Mouse (Mus musculus) T-helper 2 cell (primary cell): Measurements from ENCODE around the gene Brd9.
"Not testable (repeated sequence)": the region's sequence is repeated elsewhere in the genome, so short reads cannot be mapped to it uniquely, and the experiment has no call there.

Experiments used
- in situ Hi-C: fragments of 300-600 bp; cut with MboI, MseI; formaldehyde crosslinking; loops from one replicate; pipeline ENCODE4 v1.15.1; 2025; ENCODE audit warnings: high pct_unique_total_duplicates

Brd9 gene

GRCm38 (mm10) chr13:73990325-73990724, 52.7 kb downstream of the Brd9 start:
- in situ Hi-C loops: no loop called here

GRCm38 (mm10) chr13:73990761-73991160, 53.1 kb downstream of the Brd9 start:
- in situ Hi-C loops: no loop called here

GRCm38 (mm10) chr13:73991267-73991666, 53.7 kb downstream of the Brd9 start:
- in situ Hi-C loops: no loop called here

GRCm38 (mm10) chr13:73996456-73996855, 58.8 kb downstream of the Brd9 start:
- in situ Hi-C loops: no loop called here

- in situ Hi-C loops: no loop called here
These were observed 62.9 kb downstream of the Brd9 start for GRCm38 (mm10) chr13:74000519-74000918.

GRCm38 (mm10) chr13:74000961-74001360, 63.4 kb downstream of the Brd9 start:
- in situ Hi-C loops: no loop called here

- in situ Hi-C loops: no loop called here
These were observed 63.9 kb downstream of the Brd9 start for GRCm38 (mm10) chr13:74001492-74001891.

GRCm38 (mm10) chr13:74006881-74007280, 69.3 kb downstream of the Brd9 start:
- in situ Hi-C loops: not testable (repeated sequence)

GRCm38 (mm10) chr13:74008216-74008615, 70.6 kb downstream of the Brd9 start:
- in situ Hi-C loops: not testable (repeated sequence)

- in situ Hi-C loops: no loop called here
These were observed 71.5 kb downstream of the Brd9 start, which contains the start of gene Tppp for GRCm38 (mm10) chr13:74008948-74009718. Tppp (plus strand) TSS chr13:74009407.

GRCm38 (mm10) chr13:74009791-74010614, 72.4 kb downstream of the Brd9 start:
- in situ Hi-C loops: no loop called here
